Mouse (Mus musculus) heart, postnatal 0 days (tissue): ENCODE data around the gene Ece1.

Experiments
- CTCF ChIP-seq: IDR thresholded peaks from 2 replicates; pipeline ENCODE4 v1.5.1; 2016; ENCODE audit warnings: antibody characterized with exemption, control low read depth, low read depth
- EP300 ChIP-seq: IDR thresholded peaks from 2 replicates; pipeline ENCODE4 v1.6.1; 2016; ENCODE audit warnings: antibody characterized with exemption, low read depth

- TF ChIP-seq CTCF (no peak), EP300 (peak; percentile 59; the same call in 1 of the 2 replicates)
Observed at GRCm38 (mm10) chr4:137931009-137931757, 69.1 kb downstream of the Ece1 start.
